Mouse (Mus musculus) spleen, adult 18-20 months (tissue): ENCODE measurements around the gene Pcyt2.

Source experiments
- DNase-seq, 2 experiments: peaks; one replicate each; pipeline ENCODE4 v3.0.0; 2022; ENCODE audit warnings: mixed read lengths in 2 of 2

The Pcyt2 gene

DNA sequence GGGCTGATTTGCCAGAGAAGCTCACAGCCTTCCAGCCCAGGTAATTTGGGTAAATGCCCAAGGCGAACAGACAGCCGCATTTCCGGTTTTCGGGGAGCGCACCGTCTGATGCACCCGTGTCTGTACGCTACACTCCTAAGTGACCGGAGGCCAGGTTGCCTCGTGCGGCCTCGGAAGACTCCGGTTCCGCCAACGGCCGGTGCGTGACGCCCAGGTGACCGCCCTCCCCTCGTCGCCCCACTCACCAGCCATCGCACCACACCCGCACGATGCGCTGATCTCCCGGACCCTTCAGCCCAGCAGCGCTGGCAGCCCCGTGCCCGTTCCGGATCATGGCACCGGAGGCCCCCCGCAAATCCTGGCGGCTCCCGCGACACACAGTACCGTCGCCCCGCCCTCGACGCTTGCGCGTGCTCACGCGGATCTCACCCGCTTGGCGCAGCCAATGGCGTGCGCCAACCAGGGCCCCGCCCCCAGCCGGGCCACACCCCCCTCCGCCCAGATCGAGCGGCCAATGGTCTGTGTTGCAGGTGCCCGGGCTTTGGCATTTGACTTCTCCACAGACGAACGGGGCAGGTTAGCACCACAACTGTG, at the start of gene Pcyt2:
Gene Pcyt2, minus strand, starts transcription at position 418 of the 594 bp plus-strand sequence.
- DNase-seq, result peak; percentile 86 to 93

DNA sequence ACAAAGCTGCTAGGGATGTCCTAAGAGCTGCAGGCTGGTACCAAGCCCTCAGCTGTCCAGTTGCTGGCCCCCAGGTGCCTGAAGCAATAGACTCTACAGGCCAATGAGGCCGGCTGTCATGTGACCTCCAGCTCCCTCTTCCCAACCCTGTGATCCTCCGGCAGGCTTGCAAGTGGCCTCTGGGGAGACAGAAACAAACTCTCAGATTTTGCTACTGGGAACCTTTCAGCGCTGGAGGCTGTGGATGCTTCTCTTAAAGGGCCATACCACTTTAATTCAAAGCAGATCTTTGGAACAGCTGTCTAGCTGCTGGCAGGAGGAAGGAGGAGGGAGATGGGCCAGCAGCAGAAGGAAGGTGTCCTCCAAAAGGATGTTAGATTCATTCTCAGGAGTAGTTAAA, 48.9 kb upstream of the Pcyt2 start:
- no peak for DNase-seq

DNA sequence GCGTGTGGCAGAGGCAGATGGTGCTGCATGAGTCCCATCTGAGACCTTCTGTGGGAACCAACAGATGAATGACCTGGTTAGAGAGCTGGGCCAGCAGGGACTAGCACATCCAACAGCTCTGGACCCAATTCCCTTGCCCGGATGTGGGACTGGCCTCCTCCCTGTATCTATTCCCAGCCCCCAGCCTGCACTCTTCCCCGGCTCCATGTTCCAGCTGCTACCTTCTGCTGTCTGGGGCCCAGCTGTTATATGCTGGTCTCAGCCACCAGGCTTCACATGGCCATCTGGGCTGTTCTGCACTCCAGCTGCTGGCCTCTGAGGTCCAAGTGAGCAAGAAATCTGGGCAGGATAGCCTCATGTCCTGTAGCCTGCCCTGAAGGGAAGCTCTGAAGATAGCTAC, 47.7 kb upstream of the Pcyt2 start:
- DNase-seq, result no peak

DNA sequence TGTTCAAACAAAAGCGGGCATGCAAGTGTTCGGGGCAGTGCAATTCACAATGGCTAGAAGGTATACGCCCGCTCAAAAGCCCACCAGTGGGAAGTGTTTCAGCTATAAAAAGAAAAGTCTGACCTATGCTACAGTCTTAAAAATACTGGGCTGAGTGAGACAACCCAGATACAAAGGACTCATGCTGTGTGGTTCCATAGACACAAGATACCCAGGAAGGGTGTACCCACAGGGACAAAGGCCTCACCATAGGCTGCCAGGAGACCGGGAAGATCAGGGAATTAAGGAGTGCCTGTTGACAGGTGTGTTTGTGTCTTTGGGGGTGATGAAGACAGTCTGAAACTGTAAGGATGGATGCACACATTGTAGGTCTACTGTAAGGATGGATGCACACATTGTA, 46.0 kb upstream of the Pcyt2 start:
- DNase-seq, result no peak

DNA sequence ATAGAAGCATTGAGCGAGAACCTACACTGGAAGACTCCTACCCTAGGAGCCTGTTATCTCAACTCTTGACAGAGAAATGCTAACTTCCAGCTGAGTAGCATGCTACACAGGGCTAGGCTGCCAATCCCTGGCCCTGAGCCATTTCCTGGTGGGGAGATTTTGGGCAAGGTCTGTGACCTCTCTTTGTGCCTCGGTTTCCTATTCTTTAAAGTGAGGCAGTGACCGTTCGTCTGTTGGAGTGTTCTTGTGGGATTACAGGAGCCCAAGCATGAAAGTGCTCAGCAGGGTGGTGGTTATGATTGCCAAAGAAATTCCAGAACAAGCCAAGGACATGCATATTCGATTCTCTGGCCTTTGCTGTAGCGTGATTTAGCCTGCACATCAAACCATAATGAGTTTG, 45.0 kb upstream of the Pcyt2 start:
- DNase-seq, result no peak

DNA sequence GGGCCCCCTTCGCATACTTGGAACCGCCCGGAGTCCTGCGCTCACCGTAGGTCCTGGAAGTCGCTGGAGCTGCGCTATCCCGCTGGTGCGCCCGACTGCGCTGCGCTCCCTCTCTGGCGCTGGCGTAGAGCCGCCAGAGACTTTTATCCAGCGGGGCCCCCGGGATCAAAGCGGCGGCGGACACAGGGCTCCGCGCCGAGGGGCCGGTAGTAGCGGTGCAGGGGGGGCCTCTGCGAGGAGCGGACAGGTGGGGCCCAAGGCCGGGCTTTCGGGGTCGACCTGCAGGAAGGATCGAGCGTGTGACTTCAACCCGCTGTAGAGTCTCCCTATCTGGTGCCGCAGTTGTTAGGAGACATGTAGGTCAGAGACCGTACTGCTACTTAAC, 43.3 kb upstream of the Pcyt2 start, which contains the start of gene Notum:
Gene Notum, minus strand, starts transcription at position 100 of the 385 bp plus-strand sequence.
- DNase-seq, result no peak

DNA sequence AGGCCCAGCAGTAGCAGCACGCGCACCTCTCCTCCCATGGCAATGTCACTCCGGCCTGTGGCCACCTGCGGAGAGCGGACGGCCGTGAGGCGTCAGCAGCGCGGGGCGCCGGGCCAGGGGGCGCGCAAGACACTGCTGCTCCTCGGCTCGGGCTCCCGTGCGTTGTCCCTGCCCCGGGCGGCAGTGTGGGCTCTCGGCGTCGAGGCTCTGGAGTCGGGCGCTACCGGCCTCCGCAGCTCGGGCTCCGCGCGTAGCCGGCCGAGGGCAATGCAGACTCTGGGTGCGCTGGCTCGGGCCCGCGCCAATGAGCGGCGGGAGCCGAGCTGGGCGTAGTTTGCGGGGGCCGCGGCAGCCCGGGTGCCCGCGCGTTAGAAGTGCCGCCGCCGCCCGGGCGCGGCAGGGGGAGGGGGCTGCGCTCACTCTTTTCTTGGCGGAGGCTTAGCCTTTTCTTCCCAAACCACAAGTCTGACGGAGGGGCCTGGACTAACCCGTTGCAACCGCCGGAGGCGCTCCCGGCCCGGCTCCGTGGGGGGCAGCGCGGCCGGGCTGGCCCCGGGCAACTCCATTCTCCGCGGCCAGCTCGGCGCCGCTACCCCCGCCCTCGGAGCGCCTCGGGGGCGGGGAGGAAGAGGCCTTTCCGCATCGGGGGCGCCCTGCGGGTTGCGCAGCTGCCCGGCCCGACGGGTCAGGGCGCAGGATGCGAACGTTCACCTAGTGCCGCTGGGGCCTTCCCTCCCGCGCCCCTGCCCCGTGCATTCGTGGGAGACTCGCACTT, 42.8 kb upstream of the Pcyt2 start:
- peak in 1 of 2 experiments; percentile 22 for DNase-seq

DNA sequence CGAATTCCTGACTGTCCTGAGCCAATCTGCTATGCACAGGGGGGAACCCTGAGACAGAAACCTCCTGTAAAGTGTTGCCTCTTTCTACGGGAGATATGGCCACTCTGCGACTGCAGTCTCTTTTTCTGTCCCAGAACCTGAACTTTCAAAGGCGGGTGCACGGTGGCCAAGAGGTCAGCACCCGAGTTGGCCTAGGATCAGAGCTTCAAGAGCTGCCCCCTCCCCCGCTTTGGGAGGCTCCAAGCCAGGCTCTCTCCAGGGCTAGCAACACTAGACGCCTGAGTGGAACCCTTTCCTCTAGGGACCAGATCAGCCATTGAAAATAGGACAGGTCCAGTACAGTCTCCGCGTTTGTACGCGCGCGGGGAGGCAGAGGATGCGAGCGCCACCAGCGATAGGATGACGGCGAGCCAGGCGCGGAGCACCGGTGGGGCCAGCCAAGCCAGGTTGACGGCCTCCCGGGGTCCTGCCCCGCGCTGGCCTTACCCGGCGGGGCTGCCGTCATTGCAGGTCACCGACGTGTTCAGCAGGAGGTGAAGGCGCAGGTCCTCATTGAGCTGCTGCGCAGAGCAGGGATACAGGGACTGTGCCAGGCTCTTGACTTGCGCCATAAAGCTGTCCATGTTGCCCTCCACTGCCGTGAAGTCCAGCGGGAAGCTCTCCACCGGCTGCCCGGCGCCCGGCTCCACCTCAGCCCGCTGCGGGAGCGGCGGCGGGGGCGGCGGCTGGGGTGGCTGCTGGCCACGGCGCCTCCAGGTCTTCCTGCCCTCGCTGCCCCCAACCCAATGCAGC, 42.0 kb upstream of the Pcyt2 start:
- DNase-seq, result no peak

DNA sequence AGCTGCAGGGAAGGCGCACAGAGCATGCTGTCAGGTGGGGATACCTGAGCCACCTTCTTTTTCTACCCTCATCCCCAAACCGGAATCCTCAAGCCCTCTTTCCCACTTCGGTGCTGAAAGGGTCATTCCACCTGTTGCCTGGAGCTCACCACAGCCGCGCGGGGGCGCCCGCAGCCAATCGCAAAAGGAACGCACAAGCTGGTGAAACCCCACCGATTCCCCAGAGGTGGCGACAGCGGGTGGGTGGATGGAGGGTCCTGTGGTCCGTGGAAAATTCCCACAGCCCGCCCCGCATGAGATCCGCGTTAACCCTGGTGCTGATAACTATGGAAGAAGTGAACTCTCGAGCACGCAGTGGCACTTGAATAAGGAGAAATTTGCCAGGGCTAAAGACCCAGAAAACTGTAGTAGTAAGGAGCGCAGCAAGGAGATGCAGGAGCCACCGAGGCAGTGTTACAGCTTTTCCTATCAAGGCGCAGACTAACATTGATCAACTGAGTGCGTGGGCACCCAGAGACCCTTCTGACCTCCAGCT, 41.2 kb upstream of the Pcyt2 start:
- peak; percentile 59 to 82 for DNase-seq

DNA sequence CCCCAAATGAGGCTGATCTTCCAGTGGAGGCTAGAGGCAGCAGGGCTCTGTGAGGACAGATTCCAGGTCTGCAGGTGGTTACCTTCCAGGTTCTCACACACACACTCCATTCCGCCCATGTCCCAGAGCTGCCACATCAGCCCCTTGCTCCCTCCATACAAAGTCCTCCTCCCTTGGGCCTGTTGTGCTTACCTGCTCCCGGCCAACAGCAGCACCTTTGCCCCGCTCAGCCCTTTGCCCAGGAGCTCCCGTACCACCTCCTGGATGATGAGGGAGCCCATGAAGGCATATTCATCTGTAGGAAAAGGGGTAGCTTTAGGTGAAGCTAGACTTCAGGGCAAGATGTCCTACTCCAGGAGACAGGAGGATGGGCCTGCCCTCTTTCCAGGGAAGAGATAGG, 39.6 kb upstream of the Pcyt2 start:
- no peak for DNase-seq

DNA sequence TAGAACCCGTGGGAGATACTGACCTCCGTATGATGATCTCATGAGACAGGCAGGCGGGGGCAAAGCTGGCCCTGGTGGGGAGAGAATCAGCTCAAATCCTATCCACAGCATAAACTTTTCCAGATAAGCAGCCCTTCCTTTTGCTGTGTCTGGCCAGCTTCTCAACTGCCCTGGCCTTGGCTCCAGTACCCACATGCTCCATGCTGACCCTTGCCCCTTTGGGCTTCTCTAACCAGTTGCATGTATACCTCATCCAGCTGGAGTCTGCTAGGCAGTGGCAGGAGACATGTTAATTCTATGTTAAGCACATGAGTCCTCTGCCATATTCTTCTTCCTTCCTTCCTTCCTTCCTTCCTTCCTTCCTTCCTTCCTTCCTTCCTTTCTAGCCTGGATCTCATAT, 37.0 kb upstream of the Pcyt2 start:
- DNase-seq, result no peak

DNA sequence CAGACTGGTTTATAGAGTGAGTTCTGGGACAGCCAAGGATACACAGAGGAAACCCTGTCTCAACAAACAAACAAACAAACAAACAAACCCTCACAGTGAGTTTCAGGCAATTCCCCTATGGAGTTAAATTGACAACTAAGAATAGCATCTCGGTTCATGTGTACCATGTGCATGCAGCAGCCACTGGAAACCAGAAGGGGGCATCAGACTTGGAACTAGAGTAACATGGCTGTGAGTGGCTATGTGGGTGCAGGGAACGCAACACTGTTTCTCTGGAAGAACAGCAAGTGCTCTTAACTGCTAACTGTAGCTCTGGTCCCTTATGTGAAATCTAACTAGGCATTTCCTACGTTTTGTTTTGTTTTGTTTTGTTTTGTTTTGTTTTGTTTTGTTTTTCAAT, 34.1 kb upstream of the Pcyt2 start:
- DNase-seq, result no peak

DNA sequence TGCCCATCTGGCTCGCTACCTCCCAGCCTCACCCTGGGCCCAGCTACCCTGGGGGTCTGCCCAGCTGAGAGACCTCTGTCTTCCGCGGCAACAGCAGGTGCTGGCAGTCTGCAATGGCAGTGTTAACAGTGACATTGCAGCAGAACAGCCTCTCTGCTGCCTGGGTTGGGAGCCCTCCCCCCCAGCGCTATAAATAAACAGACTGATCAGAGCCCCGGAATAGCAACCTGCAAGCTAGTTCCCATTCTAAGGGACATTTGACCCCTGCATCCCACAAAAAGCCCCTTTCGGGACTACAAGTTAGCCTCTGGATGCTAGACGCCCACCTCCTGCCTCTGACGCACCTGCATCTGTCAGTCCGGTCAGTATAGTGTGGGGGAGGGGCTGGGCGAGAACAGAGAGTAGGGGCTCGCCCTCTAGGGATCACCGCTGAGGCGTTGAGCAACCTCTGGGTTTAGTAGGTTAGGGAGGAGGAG, 30.3 kb upstream of the Pcyt2 start, which contains the start of gene Myadml2:
Gene Myadml2, minus strand, starts transcription at position 158 of the 476 bp plus-strand sequence.
- peak in 1 of 2 experiments; percentile 46 for DNase-seq

DNA sequence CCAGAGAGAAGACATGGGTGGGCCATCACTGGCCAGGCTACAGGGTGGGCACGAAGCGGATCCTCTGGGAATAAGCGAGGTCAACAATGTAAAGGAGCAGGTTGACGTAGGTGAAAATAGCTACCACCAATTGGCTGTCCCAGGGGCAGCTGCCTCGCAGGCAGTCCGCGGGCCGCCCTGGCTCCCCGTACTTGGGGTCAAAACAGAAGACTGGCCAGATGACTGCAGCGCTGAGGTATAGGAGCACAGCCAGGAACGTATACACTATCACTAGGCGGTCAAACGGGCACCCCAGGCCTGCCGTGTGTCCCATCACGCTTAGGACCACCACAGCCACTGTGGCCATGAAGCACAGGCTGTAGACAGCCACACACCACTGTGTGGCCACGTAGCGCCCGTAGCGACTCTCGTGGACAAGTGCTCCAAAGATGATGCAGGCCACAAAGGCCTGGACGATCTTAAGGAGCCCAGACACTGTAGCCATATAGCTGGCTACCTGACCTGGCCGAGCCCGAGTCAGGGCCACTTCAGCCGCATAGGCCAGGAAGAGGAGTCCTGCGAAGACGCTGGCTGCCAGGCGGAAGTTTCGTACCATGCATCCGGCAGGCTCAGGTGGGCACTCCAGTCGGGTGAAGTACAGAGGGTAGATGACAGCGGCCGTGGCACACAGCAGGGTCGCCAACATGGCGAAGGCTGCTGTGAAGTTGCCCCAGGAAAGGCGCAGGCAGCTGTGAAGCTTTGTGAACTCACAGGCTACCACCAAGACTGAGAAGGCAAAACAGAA, 29.5 kb upstream of the Pcyt2 start:
- DNase-seq, result no peak

DNA sequence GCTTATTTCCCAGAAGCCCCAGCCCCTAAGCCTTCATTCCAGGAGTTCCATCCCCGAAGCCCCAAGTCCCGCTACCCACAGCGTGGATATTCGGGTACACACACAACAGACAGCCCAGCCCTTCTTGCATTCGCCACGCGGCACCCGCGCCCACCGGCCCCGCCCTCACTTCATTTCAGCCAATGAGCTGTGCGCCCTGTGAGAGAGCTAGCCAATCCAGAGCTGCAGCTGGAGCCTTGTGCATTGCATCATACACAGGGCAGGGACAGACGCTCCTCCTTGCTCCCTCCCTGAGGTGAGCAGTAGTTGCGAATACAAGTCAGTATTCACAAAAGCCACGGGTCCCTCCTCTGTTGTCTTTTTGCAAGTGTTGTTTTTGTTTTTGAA, 25.9 kb upstream of the Pcyt2 start, which contains the start of gene Pycr1:
Gene Pycr1, minus strand, starts transcription at position 169 of the 387 bp plus-strand sequence.
- peak; percentile 81 to 91 for DNase-seq

DNA sequence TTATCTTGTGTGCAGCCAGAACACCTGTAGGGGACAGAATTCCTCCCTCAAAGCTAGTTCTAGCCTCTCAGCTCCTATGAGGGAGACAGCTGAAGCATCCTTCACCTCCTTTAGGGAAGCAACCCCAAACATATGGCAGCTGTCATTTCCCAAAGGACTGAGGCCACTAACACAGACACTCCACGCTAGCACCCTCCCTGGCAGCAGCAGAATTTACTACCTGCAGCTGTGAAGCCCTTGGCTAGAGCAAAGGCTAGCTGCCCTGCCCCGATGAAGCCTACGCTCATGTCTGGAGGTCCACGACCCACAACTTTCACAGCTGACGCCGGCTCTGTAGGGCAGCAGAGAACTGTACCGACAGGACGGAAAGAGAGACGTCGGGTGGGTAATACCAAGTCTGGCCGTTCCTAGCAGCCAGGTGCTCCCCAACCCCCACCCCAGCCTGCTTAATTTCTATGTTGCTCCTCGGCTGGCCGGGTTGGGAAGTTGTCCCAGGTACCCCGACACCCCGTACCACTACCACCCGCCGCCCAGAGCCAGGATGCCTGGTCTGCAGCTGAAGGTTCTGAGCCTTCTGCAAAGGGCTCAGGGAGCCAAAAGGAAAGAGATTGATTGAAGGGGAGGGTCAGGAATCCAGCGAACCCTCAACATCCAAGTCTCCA, 25.3 kb upstream of the Pcyt2 start:
- DNase-seq, result no peak

DNA sequence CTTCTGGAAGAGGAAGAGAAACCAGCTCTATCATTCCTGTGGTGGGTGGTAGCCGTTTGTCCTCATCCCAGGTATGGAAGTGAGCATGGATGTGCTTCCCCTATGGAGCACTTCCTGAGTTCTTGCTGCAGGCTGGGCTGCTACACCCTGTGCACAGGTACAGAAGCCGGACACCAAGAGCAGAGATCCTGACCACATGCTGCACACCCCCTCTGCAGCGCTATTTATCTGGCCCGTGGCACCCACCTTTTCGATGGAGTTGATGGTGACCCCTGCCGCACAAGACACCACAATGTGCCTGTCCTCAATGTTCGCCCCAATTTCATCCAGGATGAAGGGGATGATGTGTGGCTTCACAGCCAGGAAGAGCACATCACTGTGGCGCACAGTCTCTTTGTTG, 24.1 kb upstream of the Pcyt2 start:
- DNase-seq, result no peak

DNA sequence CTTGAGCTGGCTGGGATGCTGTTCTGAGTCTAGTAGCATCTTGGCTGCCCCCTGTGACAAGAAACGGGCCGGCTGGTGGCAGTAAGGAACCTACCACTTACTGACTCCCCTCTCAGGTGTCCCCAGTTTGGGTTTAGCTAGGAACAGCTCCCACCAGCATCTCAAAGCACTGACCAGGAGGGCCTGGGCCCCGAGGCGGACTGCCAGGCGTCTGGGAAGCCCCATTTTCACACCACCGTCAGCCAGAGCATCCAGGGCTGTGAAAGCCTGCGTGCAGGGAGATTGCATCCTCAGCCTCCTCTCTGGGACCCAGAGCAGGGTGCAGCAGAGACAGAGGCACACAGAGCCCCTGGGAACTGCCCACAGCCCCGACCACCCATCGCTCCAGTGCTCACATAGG, 23.5 kb upstream of the Pcyt2 start:
- DNase-seq, result no peak

DNA sequence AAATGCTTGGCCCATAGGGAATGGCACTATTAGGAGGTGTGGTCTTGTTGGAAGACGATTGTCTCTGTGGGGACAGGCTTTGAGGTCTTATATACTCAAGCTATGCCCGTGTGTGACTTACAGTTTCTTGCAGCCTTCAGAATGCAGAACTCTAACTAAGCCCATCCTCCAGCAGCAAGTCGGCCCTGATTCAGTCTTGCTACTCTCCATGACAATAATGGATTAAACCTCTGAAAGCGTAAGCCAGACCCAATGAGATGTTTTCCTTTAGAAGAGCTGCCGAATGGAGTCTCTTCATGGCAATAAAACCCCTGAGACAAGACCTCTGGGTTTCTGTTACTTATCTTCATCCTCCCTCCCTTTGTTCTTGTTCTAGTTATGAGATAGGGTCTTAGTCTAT, 17.1 kb upstream of the Pcyt2 start:
- DNase-seq, result no peak

DNA sequence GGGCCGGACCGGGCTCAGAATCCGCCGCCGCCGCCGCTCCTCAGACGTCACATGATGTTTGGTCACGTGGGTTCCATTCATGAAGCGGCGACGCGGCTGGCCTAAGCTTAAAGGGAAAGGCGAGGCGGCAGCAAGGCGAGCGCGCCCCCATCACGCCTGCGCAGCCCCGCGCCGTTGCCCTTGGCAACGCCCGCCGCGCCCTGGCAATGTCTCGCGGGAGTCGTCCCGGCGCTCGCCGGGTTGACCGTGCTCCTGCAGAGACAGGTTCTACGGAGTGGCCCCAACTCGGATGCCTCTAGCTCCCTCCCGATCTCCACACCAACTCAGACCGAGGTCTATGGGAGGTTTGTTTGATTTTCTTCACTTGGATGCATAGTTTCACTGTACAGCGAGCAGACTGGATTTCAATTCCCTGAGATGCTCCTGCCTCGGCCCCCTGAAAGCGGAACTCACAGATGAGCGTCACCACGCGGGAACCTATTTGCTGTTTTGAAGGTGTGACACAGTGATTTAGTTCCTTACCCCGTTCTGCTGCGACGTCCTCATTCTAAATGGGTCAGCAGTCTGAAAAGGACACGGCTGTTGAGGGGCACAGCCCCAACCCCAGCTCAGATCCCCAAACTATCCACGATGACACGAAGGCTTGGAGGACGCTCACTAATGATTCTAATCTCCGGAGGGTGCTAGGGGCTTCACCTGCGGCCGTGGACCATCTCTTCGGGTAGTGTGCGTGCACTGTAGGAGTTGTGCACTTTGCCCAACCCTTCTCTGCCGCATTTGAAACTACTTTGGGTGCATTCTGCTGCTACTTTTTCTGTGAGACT, 16.0 kb upstream of the Pcyt2 start, which contains the start of gene Mafg:
Gene Mafg, minus strand, starts transcription at position 81 of the 824 bp plus-strand sequence.
- peak; percentile 85 for DNase-seq
